Mouse (Mus musculus): ENCODE measurements around the gene Rabl2.

DNA sequence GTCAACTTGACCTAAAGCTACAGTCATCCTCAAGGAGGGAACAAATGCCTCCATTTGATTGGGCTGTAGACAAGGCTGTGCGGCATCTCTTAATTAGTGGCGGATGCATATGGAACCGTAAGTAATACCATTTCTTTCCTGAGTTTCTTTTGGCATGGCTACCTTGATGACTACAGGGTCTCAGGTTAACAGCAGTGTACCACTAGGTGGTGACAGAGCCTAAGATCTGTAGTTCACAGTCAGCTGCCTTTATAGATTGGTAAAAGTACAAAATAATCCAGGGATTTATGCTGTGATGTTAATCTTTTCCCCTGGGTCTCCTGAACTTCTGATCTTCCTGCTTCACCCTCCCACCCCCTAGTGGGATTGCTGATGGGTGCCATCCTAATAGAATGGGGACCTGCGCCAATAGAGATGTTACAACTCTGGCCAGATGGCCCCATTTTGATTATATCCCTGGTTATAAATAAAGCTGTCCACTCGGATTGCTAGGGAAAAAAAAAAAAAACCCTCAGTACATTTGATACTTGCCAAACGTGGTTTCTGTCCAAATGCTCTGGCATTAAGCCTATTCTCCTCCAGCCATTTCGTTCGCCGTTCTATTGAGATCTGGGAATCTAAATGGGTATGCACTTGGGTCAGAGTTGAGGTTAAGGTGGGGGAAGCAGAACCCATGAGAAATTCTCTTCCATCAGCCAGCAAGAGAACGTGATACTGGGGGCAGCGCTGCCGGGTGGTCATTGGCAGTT is 14.3 kb upstream of the Rabl2 start:
- TF ChIP-seq POLR2A (IDR thresholded peaks at IDR 0.05; ENCODE audit: borderline replicate concordance, extremely low read depth, low read depth, low read length) (no peak), CTCF (IDR thresholded peaks at IDR 0.05; ENCODE audit: insufficient read depth, low read length) (no peak)

All from lung, adult 2 months (tissue).